Mouse (Mus musculus) layer of hippocampus, adult 2 months (tissue): ENCODE results near the gene Slc25a16. TPM values are rescaled to one million over a fixed set of nuclear protein-coding genes. Genes with fewer than 3 reads are reported as not detected.
"Not testable (repeated sequence)": the region's sequence is repeated elsewhere in the genome, so short reads cannot be mapped to it uniquely, and the experiment has no call there.

ENCODE experiments used
- DNase-seq, 2 experiments: peaks; one replicate each; pipeline ENCODE4 v3.0.0; 2022; ENCODE audit warnings: low spot score in 2 of 2
- H3K27ac ChIP-seq: fragments of 200-600 bp; 2 replicates; pipeline ENCODE4 v1.8.1; 2022
- H3K4me3 ChIP-seq: fragments of 200-600 bp; 2 replicates; pipeline ENCODE4 v1.8.1; 2022; ENCODE audit warnings: mild to moderate bottlenecking
- CTCF ChIP-seq: fragments of 200-600 bp; conservative IDR thresholded peaks from 2 replicates; pipeline ENCODE4 v1.8.1; 2022; ENCODE audit warnings: antibody characterized with exemption, mild to moderate bottlenecking, moderate library complexity
- total RNA-seq, 2 experiments: library from RNA; stranded (reverse); gene quantifications; 2 replicates each; pipeline ENCODE4 v1.2.3; 2021

Slc25a16 gene
- total RNA-seq, 2 experiments from 2014 or later = 37.9 to 40.6 TPM

- H3K27ac ChIP-seq = no peak overlapping the region
- no peak for TF ChIP-seq CTCF
Measured at GRCm38 (mm10) chr10:62892549-62893232, 27.7 kb upstream of the Slc25a16 start.

GRCm38 (mm10) chr10:62893356-62893884, 27.0 kb upstream of the Slc25a16 start:
- no peak for TF ChIP-seq CTCF
- no peak for DNase-seq
- H3K27ac ChIP-seq = no peak overlapping the region
- H3K4me3 ChIP-seq = no peak overlapping the region

More at GRCm38 (mm10) chr10:62892549-62893232, 27.7 kb upstream of the Slc25a16 start:
- no peak overlapping the region for H3K4me3 ChIP-seq
- DNase-seq = no peak

- DNase-seq = no peak
- no peak for TF ChIP-seq CTCF
- H3K4me3 ChIP-seq = no peak overlapping the region
- no peak overlapping the region for H3K27ac ChIP-seq
Measured at GRCm38 (mm10) chr10:62894447-62894846, 26.0 kb upstream of the Slc25a16 start.

GRCm38 (mm10) chr10:62895386-62895785, 25.0 kb upstream of the Slc25a16 start:
- no peak overlapping the region for H3K4me3 ChIP-seq
- TF ChIP-seq CTCF = no peak

GRCm38 (mm10) chr10:62896035-62896434, 24.4 kb upstream of the Slc25a16 start:
- H3K4me3 ChIP-seq = no peak overlapping the region
- TF ChIP-seq CTCF = no peak
- no peak for DNase-seq
- no peak overlapping the region for H3K27ac ChIP-seq

More at GRCm38 (mm10) chr10:62895386-62895785, 25.0 kb upstream of the Slc25a16 start:
- DNase-seq = no peak
- H3K27ac ChIP-seq = no peak overlapping the region

GRCm38 (mm10) chr10:62896774-62897173, 23.7 kb upstream of the Slc25a16 start:
- H3K4me3 ChIP-seq = no peak overlapping the region
- peak; percentile 17 for TF ChIP-seq CTCF
- no peak for DNase-seq
- no peak overlapping the region for H3K27ac ChIP-seq

GRCm38 (mm10) chr10:62897437-62897836, 23.0 kb upstream of the Slc25a16 start:
- no peak for TF ChIP-seq CTCF
- Histone ChIP-seq H3K27ac (no peak overlapping the region), H3K4me3 (no peak overlapping the region)
- no peak for DNase-seq

GRCm38 (mm10) chr10:62898061-62898460, 22.4 kb upstream of the Slc25a16 start:
- no peak for TF ChIP-seq CTCF
- no peak overlapping the region for H3K27ac ChIP-seq
- DNase-seq = no peak

GRCm38 (mm10) chr10:62900144-62900543, 20.3 kb upstream of the Slc25a16 start:
- DNase-seq = no peak
- Histone ChIP-seq H3K27ac (no peak overlapping the region), H3K4me3 (no peak overlapping the region)
- no peak for TF ChIP-seq CTCF

More at GRCm38 (mm10) chr10:62898061-62898460, 22.4 kb upstream of the Slc25a16 start:
- no peak overlapping the region for H3K4me3 ChIP-seq

GRCm38 (mm10) chr10:62901826-62902225, 18.6 kb upstream of the Slc25a16 start:
- no peak for TF ChIP-seq CTCF
- no peak overlapping the region for H3K27ac ChIP-seq
- H3K4me3 ChIP-seq = no peak overlapping the region
- DNase-seq = no peak

GRCm38 (mm10) chr10:62902829-62903228, 17.6 kb upstream of the Slc25a16 start:
- no peak for DNase-seq
- no peak overlapping the region for H3K4me3 ChIP-seq
- no peak overlapping the region for H3K27ac ChIP-seq
- TF ChIP-seq CTCF = no peak

- H3K27ac ChIP-seq = no peak overlapping the region
- DNase-seq = no peak
- TF ChIP-seq CTCF = no peak
Measured at GRCm38 (mm10) chr10:62906336-62906735, 14.1 kb upstream of the Slc25a16 start.

GRCm38 (mm10) chr10:62908896-62909295, 11.5 kb upstream of the Slc25a16 start, which contains the start of gene Tet1:
TSS of gene Tet1 (minus strand) at chr10:62908996.
- H3K4me3 ChIP-seq, DNase-seq, H3K27ac ChIP-seq: not testable (repeated sequence)

More at GRCm38 (mm10) chr10:62906336-62906735, 14.1 kb upstream of the Slc25a16 start:
- no peak overlapping the region for H3K4me3 ChIP-seq

- Histone ChIP-seq H3K4me3 (no peak overlapping the region), H3K27ac (no peak overlapping the region)
- no peak for DNase-seq
- TF ChIP-seq CTCF = no peak
Measured at GRCm38 (mm10) chr10:62911120-62911519, 9.3 kb upstream of the Slc25a16 start.
